Mouse (Mus musculus) NIH3T3 (cell line): ENCODE results near the gene Prr13.
A peak's percentile ranks its signal among the peaks of the same experiment; 100 is the strongest.

Experiments
- DNase-seq: peaks from one replicate; pipeline ENCODE4 v3.0.0-alpha.2; 2012; ENCODE audit warnings: low read depth

The Prr13 gene

DNA sequence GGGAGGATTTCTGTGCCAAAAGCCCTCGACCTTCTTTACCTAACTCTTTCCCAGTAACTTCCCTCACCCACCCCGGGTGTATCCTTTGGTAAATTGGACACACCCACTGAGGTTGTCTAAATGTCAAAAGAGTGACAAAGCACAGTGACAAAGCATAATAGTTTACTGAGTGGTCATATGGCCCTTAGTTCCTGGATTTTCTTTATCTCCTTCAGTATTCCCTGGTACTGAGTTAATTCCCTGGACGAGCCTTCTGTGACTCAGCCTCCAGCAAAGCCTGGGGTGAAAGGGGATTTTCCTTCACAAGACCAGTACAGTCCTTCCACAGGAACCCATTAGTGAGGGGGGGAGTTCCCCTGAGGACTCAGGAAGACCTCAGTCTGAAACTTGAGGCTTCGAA, 2.1 kb downstream of the Prr13 start:
- peak; percentile 76 for DNase-seq

DNA sequence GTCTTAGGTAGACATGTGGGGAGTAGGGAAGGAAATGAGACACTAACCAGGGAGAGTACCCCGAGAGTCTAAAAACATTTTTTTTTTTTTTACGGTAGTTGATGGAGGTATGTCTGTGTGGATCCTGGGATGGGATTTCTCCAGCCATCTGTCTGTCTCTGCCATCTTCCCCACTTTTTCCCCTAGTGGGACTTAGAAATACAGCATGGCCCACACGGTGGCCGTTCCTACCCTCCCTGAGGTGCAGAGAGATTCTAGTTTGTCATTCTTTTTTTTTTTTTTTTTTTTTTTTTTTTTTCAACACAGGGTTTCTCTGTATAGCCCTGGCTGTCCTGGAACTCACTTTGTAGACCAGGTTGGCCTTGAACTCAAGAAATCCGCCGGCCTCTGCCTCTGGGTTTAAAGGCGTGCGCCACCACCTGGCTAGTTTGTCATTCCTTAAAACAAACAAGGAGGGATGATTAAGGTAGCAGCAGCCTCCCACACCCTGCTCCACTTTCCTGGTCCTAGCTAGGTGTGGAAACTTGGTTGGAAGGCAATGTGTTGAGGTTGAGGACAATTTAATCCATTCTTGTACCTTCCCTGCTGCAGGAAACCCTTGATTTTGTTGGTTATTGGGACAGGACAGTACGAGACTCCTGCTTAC, 2.7 kb downstream of the Prr13 start:
- DNase-seq = no peak

DNA sequence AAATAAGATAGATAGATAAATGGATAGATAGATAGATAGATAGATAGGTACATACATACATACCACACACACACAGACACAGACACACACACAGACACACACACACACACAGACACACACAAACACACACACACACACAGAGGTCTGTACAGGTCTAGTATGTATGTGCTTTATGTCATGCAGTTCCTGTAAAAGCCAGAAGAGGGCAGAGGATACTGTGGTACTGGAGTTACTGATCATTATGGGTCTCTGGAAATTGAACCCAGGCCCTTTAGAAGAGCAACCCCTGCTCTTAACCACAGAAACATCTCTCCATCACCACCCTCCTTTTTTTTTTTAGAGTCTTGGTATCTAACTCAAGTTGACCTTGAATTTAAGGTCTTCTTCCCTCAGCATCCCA, 4.8 kb downstream of the Prr13 start:
- peak; percentile 59 for DNase-seq

DNA sequence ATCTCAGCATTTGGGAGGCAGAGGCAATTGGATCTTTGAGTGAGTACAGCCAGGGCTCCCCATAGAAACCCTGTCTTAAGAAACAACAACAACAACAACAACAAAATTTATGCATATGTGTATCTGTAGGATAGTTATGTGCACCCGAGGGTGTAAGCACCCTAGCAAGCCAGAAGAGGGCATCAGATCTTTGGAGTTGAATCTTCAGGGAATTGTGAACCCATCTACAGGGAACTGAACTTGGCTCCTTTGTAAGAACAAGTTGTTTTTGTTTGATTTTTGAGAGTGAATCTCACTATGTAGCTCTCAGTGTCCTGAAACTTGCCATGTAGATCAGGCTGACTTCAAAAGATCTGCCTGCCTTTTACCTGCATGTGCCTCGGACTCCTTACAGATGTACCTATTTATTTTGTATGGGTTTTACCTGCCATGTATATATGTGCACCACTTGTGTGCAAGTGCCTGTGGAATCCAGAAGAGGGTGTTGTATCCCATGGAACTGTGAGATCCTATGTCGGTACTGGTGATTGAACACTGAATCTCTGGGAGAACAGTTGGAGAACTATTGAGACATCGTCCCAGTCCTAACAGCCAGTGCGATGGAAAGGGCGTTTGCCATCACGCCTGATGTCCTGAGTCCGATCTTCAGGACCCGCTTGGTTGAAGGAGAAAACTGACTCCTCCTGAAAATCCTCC, 10.0 kb downstream of the Prr13 start:
- DNase-seq = no peak

DNA sequence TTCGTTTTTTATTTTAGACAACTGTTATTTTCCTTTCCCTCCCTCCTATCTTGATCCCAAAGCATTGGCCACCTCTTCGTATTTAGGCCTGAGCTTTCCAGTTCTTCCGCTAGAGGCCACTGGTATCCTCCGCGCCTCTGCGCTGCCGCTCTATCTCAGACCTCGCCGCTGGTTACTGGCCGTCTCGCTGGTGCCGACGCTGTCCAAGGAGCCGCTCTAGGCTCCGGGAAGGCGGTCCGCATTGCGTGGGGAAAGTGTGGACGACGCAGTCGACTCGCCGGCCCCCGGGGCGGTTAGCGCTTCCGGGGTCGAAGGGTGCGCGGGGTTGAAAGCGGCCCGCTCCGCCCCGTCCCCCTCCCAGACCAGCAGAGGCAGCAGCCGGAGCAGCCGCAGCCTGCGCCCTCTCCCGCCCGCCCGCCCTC, 11.4 kb downstream of the Prr13 start, which contains the start of gene Pcbp2:
Pcbp2 (plus strand) TSS at position 357 of the 422 bp plus-strand sequence.
- DNase-seq = peak; percentile 99

DNA sequence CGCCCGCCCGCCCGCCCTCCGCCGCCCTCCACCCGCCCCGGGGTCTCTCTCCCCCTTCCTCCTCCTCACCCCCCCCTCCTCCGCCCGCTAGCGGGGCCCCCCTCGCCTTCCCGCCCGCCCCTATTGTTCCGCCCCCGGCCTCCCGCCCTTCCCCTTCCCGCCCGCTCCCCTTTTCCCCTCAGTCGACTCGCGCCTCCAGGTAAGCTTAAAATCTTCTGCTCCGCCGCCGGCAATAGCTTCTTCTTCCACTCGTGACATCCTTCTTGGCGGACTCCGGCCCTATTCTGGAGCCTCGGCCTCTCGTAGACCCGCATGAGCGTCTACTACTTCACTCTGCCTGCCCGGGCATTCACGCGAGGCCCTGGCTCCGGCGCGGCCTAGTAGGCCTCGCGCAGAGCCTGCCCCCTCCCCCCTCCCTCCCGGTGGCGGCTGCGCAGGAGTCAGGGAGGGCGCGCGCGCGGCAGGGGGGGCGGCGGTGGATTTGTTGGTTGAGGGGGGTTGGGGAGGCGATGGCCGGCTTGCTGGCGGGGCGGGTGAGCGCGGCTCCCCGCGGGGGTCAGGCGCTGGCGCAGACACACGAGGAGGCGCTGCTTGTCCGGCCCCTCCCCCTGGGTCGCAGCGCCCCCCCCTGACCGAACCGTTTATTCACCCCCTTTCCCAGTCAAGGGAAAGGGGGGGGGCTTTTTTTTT, 11.9 kb downstream of the Prr13 start:
- DNase-seq = peak; percentile 90

DNA sequence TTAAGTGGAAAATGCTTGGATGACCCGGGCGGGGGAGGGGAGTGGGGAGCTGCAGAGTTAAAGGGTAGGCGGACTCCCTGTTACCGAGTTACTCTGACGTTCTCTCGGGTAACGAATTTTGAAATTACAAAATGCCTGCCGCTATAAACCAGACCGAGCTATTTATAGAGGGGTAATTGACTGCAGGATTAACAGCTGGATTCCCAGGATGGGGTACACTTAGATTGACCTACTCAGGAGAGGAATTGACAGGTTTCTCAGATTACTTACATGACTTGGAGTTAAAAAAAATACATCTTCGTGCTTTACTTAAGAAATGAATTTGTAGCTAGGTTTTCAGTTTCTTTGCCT, 12.4 kb downstream of the Prr13 start:
- DNase-seq = no peak

DNA sequence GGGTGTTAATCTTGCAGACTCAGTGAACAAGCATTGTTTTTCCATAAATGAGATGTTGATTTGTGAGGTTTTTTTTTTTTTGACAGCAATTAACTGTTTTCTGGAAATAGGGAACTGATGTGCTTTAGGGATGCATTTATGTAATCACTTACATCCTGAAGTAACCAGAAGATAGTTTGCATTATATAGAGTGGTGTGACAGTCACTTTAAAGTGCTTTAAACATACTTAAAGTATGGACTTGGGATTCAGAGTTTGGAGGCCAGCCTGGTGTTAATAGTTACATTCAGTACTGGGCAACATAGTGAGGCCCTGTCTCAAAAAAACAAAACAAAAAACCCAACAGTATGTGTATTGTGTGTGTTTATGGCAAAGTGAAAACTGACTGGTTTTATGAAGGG, 12.9 kb downstream of the Prr13 start:
- DNase-seq = no peak

DNA sequence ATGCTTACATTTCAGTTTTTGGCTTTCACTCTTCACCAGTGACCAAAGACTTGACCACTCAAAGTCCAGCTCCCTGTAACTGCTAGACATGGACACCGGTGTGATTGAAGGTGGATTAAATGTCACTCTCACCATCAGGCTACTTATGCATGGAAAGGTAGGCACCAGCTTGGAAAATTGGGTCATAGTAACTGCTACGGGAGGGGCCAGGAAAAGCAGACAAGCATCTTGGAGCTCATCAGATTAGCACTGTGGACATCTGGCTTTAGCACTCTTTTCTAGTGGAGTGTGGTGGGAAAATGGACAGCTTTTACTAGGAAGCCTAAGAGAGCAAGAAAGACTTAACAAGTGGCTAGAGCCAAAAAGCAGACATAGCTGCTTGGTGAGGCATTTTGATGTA, 14.4 kb downstream of the Prr13 start:
- DNase-seq = no peak

DNA sequence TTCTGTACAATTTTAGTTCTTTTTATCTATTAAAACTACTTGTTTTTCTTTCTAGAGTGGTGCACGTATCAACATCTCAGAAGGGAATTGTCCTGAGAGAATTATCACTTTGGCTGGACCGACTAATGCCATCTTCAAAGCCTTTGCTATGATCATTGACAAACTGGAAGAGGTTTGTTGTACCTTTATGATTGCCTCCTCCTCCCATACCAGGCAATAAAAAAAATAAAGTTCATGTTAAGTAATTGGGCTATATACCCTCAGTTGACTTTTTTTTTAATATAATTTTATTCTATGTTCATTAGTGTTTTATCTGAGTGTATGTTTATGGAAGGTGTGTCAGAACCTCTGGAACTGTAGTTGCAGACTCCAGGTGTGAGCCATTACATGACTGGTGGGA, 15.7 kb downstream of the Prr13 start:
- DNase-seq = no peak

DNA sequence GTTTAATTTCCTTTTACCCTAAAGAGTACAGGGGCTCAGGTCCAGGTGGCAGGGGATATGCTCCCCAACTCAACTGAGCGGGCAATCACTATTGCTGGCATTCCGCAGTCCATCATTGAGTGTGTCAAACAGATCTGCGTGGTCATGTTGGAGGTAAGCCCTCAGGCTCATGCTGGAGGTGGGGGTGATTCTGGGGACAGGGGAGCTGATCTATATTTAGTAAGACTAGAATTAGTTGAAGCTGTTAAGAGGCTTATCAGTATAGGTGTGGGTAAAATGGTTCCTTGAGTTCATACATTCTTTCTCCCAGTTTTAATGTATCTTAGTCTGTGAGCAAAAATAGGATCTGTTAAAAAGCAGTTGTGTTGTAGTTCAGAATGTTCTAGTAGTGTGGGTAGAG, 24.3 kb downstream of the Prr13 start:
- no peak for DNase-seq

DNA sequence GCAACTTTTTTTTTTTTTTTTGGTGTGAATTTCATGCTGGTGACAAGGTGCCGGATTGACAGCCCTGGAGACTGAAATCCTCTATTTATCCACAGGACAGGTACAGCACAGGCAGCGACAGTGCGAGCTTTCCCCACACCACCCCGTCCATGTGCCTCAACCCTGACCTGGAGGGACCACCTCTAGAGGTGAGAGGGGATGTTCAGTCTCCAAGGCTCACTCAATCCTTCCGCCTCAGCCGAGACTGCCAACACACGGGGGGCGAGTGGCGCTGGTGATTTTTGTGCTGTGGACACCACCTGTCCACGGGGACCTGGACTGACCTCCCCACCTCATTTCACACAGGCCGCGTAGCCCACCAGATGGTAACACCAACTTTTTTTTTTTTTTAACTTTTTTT, 27.0 kb downstream of the Prr13 start:
- DNase-seq = no peak

DNA sequence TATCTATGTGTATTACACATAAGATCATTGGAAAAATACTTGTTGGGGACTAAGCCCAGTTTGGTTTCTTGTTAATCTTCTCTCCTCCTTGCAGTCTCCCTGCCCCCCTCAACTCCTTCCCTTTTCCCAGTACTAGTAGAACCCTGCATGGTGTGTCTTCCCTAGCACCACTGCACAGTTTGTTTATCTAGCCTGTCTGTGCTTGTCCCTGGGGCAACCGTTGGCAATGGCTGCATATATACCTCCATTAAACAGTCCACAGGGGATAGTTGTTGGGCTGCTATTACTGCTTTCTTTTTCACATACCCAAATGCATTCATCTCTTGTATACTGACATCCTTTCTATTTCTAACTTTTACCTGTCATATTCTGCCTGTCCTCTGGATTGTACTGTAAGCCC, 28.8 kb downstream of the Prr13 start:
- DNase-seq = no peak

DNA sequence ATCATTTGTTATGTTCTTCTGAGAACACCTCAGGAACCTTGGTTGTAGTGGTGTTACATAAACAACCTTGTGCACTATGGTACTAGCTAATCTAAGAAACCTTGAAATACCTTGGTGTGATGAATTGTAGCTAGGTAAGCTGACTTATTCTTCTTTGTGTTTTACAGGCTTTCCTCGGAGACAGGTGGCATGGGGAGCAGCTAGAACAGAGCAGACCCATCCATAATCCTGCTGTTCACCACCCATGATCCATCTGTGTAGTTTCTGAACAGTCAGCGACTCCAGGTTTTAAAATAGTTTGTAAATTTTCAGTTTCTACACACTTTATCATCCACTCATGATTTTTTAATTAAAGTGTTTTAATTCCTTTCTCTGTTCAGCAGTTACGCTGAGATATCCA, 39.5 kb downstream of the Prr13 start:
- DNase-seq = no peak

DNA sequence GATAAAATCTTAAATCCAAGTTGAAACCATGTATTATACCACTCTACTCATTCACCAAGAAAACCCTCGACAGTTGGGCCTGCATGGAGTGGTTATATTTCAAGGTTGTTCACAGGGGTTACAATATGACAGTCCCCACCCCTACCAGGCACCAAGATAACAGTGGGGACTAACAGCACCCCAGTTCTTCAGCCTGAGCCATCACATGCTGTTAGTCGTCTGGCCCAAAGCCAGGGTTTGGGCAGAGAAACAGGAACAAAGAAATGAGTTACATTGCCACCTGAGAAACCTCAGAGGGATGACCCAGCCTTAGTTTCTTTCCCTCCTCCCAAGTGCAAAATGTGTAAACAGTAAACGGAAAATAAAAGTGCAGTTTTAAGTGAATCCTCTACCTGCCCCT, 40.5 kb downstream of the Prr13 start:
- no peak for DNase-seq

DNA sequence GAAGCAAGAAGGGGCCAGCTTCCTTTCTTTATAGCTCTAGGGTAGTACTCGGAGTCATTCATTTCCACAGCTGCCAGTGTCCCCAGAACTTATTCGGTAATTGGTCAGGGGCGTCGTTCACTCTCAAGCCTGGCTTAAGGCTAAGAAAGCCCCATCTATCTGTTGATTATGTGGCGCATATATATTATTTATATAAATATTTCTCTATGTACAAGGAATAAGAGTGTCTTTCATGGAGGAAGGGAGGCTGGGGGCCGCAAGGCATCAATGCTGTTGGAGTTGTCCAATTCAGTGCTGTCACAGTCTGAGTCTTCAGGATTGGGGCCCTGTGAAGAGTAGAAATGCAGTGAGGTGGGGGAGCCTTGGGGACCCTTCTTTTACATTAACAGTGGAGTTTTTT, 41.0 kb downstream of the Prr13 start:
- DNase-seq = no peak

DNA sequence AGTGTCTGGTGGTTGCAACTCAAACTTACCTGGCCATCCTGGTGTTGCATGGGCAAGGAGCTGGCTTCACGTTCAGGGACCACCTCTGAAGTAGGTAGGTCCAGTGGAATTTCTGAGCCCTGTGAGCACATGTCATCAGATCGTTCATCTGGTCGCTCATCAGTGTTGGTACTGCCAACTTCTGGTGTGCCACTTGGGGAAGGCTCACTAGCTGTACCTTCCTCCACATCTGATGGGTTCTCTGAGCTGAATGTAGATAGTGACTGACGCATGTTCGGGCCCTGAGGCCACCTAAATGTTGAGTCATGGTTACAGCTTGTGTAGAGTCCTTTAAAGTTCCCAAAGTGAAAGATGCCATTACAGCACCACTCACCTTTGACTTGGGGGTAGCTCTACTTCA, 41.7 kb downstream of the Prr13 start:
- DNase-seq = no peak

DNA sequence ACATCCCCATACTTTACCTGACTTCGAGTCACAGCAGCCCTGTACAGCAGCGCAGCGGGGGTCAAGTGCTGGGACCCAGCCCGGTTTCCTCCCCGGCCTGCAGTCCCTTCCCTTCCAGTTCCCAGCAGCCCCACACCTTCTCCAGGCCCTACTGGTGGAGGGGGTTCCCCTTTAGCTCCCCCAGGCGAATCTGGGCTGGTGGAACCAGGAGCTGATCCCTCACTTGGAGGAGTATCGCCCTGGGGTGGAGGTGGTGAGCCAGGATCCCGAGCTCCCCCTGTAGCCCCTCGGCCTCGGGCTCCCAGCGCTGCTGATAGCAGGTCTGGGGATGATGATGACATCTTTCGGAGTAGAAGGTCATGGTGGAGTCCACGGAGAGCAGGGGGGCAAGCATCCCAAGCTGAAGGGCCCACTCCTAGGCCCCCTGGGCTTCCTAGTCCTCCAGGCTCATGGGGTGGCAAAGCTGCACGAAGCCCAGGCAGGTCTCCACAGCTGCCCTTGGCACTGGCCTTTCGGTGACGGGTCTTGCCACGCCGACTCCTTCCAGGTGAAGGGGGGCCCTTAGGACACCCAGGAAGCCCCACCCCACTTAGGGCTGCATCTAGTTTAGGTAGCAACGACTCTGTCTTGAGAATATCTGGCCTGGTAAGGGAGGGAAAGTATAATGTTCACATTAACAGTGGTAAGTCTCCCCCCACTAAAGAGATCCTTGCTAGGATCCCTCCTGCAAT, 42.4 kb downstream of the Prr13 start:
- no peak for DNase-seq

DNA sequence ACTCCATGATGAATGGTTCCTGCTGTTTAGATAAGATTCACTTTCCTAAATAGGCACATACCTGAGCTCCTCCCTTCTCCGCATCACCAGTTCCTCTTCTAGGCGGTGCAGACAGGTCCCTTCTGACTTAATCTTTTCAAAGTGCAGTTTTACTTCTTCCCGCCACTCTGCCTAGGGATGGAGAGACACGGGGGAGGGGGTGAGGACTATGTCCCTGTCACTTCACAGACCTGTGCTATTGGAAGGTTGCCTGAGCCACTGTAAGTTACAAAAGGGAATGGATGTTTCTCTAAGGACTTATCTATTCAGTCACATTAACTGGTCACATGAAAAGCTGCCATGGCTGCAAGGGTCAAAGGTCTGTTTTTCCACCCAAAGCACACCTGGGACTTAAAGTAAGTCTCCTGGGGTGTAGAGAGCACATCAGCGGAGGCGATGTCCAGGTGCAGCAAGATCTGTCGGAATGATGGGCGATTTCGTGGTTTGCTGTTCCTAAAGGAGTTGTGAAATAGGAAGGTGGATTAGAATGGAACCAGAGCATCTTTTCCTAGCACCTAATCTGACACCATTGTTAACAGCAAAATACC, 43.5 kb downstream of the Prr13 start:
- no peak for DNase-seq

DNA sequence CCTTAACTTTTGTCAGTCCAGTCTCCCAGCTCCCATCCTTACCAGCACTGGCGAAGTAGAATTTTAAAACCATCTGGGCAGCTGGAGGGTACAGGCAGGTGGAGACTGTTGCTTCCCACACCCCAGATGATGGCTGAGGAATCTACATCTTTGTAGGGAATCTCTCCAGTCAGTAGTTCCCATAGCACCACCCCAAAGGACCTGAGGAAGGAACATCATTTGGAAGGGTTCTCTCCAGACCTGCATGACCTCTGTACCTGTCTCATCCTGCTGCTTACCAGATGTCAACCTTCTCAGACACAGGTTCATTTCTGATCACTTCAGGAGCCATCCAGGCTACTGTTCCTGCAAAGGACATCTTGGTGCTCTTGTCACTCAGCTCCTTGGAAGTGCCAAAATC, 44.6 kb downstream of the Prr13 start, which contains the start of gene Gm10337:
Gm10337 (plus strand) TSS at position 276 of the 400 bp plus-strand sequence.
- DNase-seq = no peak

DNA sequence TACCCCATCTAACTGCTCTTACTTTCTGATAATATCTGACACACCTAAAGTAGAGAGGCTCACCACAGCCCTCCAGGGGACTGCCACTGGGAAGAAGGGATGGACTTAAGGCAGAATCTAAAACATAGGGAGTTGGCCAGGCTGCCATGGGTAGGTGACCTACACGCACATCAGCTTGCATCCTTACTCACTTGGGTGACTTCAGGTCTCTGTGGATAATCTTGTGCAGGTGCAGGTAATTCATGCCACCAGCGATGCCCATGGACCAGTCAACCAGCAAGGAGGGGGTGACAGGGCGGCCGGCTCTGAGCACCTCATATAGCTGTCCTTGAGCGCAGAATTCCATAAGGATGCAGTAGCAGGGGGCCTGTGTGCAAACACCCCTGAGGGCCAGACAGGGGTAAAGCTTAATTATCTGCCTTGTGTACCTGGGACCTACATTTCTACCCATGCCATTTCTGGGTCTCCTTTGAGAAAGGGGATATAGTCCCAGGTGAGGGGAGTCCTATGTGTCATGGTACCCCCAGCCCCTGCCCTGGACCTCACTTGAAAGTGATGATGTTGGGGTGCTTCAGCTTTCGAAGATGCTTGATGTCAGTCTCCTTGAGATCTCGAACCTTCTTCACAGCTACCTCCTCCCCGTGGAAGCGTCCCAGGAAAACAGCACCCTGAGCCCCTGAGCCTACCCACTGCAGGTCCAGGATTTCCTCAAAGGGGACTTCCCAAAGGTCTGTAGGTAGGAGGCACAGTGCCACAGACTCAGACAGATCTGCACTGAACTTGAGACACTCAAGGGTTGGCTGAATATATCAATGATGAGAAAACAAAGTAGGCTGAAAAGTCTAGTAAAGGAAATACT, 45.3 kb downstream of the Prr13 start:
- DNase-seq = no peak
